ENCODE assay signal across 21 mouse cellular contexts in genomic region chr5:66191185-66191503, GRCm38 (mm10). TPM values are rescaled to one million over a fixed set of nuclear protein-coding genes. Genes with fewer than 3 reads are reported as not detected.
DNase-seq lines count a peak whose midpoint lies in the region; ATAC-seq and TF ChIP-seq lines count a peak whose summit lies in the region.
"Had no signal": no experiment of that assay in that cellular context is flagged by ENCODE, and none has a peak within 500 bp of the region (broad histone marks: within the 10 kb centered on the region; RNA-seq: fewer than 3 reads in every experiment).

No protein-coding gene starts in this region.

- TF ChIP-seq EP300 in stomach, postnatal 0 days (optimal IDR thresholded peaks at IDR 0.05), result no peak

- ATAC-seq in embryonic facial prominence, embryonic 14.5 days (ENCODE audit: low read depth), result peak; percentile 68; the same call in 1 of the 2 replicates
- ATAC-seq in stomach, embryonic 16.5 days (ENCODE audit: insufficient read depth, low FRiP score), result no peak
- no peak for ATAC-seq in stomach, postnatal 0 days (ENCODE audit: low FRiP score, low TSS enrichment)
- ATAC-seq: forebrain, embryonic 13.5 days; forebrain, embryonic 15.5 days; forebrain, postnatal 0 days had no signal

- H3K4me1 ChIP-seq in embryonic facial prominence, embryonic 14.5 days (ENCODE audit: control insufficient read depth, insufficient read depth, low read length), result no peaks in the 10 kb centered on the region
- 0 out of 2 replicates have a peak, but pooled peaks cover 4% of the 10 kb centered on the region for H3K4me1 ChIP-seq in embryonic facial prominence, embryonic 10.5 days
- H3K4me1 ChIP-seq in stomach, embryonic 16.5 days (ENCODE audit: control insufficient read depth, insufficient read depth, low read length), result peaks cover 3% of the 10 kb centered on the region; the same call in 1 of the 2 replicates
- no peaks in the 10 kb centered on the region for H3K4me1 ChIP-seq in stomach, postnatal 0 days (replicated peaks; ENCODE audit: control insufficient read depth, insufficient read depth)
- peaks cover 20% of the 10 kb centered on the region for H3K4me1 ChIP-seq in E14TG2a.4 (replicated peaks; ENCODE audit: low read depth, low read length)
- H3K4me1 ChIP-seq: forebrain, embryonic 13.5 days; forebrain, embryonic 15.5 days had no signal

- H3K9me3 ChIP-seq in embryonic facial prominence, embryonic 14.5 days (ENCODE audit: control insufficient read depth, low read length), result no peaks in the 10 kb centered on the region
- H3K9me3 ChIP-seq in embryonic facial prominence, embryonic 10.5 days, result no peaks in the 10 kb centered on the region
- no peaks in the 10 kb centered on the region for H3K9me3 ChIP-seq in stomach, embryonic 16.5 days (replicated peaks; ENCODE audit: control insufficient read depth, low read length)
- no peaks in the 10 kb centered on the region for H3K9me3 ChIP-seq in stomach, postnatal 0 days (ENCODE audit: control insufficient read depth, low read length)
- no peaks in the 10 kb centered on the region for H3K9me3 ChIP-seq in E14TG2a.4 (ENCODE audit: low read length)
- H3K9me3 ChIP-seq: embryonic facial prominence, embryonic 13.5 days; forebrain, embryonic 13.5 days; forebrain, embryonic 15.5 days had no signal

- H3K27ac ChIP-seq in embryonic facial prominence, embryonic 14.5 days (replicated peaks; ENCODE audit: low read depth, low read length), result no peak overlapping the region
- H3K27ac ChIP-seq in embryonic facial prominence, embryonic 10.5 days (replicated peaks), result no peak overlapping the region
- H3K27ac ChIP-seq in stomach, embryonic 16.5 days (ENCODE audit: low read length), result peak overlapping the region; percentile 0; the same call in 1 of the 2 replicates
- H3K27ac ChIP-seq in stomach, postnatal 0 days (replicated peaks), result no peak overlapping the region
- H3K27ac ChIP-seq: embryonic facial prominence, embryonic 13.5 days; forebrain, embryonic 13.5 days; forebrain, embryonic 15.5 days had no signal

- DNase-seq in embryonic facial prominence, embryonic 14.5 days (ENCODE audit: low spot score), result no peak
- DNase-seq in embryonic facial prominence, embryonic 10.5 days (ENCODE audit: low spot score), result no peak
- no peak for DNase-seq in stomach, postnatal 0 days (ENCODE audit: low spot score)
- no peak for DNase-seq in ovary, postnatal 10 days (ENCODE audit: low spot score)
- DNase-seq: adrenal gland, adult 2 months; adrenal gland, postnatal 10 days; adrenal gland, postnatal 25 days; B cell, adult 2 months; cerebellum, adult 11 months; cerebellum, adult 18-20 months; cerebellum, adult 8-10 months; cerebellum, adult 9-11 months; cerebellum, postnatal 14 days; cerebellum, postnatal 36 days; forebrain, postnatal 0 days had no signal

- H3K4me2 ChIP-seq in embryonic facial prominence, embryonic 14.5 days (ENCODE audit: low read depth, low read length), result no peak overlapping the region
- no peak overlapping the region for H3K4me2 ChIP-seq in stomach, embryonic 16.5 days (ENCODE audit: low read depth, low read length)
- no peak overlapping the region for H3K4me2 ChIP-seq in stomach, postnatal 0 days (replicated peaks; ENCODE audit: low read depth)
- H3K4me2 ChIP-seq: embryonic facial prominence, embryonic 13.5 days; forebrain, embryonic 13.5 days; forebrain, embryonic 15.5 days had no signal

- no peak overlapping the region for H3K9ac ChIP-seq in embryonic facial prominence, embryonic 14.5 days (ENCODE audit: low read depth, low read length)
- H3K9ac ChIP-seq in stomach, embryonic 16.5 days (ENCODE audit: low read length), result no peak overlapping the region
- no peak overlapping the region for H3K9ac ChIP-seq in stomach, postnatal 0 days (ENCODE audit: low read length)
- H3K9ac ChIP-seq: embryonic facial prominence, embryonic 13.5 days; forebrain, embryonic 13.5 days; forebrain, embryonic 15.5 days; forebrain, postnatal 0 days had no signal

- whole genome bisulfite sequencing in embryonic facial prominence, embryonic 14.5 days, result 76% methylated on average over 7 of the region's 7 CpGs
- 85% methylated on average over 7 of the region's 7 CpGs for WGBS in embryonic facial prominence, embryonic 10.5 days
- WGBS in stomach, embryonic 16.5 days, result 81% methylated on average over 7 of the region's 7 CpGs
- WGBS in stomach, postnatal 0 days, result 76% methylated on average over 7 of the region's 7 CpGs

- no peak overlapping the region for H3K4me3 ChIP-seq in embryonic facial prominence, embryonic 14.5 days (ENCODE audit: low read depth, low read length)
- no peak overlapping the region for H3K4me3 ChIP-seq in embryonic facial prominence, embryonic 10.5 days
- H3K4me3 ChIP-seq in stomach, embryonic 16.5 days (replicated peaks; ENCODE audit: low read length), result no peak overlapping the region
- no peak overlapping the region for H3K4me3 ChIP-seq in stomach, postnatal 0 days (ENCODE audit: low read depth, low read length)
- 0 out of 2 replicates have a peak overlapping the region, but pooled peaks have one; percentile 10 for H3K4me3 ChIP-seq in E14TG2a.4 (replicated peaks; ENCODE audit: low read length)
- H3K4me3 ChIP-seq: embryonic facial prominence, embryonic 13.5 days; forebrain, embryonic 13.5 days; forebrain, embryonic 15.5 days had no signal

- H3K36me3 ChIP-seq in embryonic facial prominence, embryonic 14.5 days (ENCODE audit: control insufficient read depth, insufficient read depth, low read length), result no peaks in the 10 kb centered on the region
- no peaks in the 10 kb centered on the region for H3K36me3 ChIP-seq in embryonic facial prominence, embryonic 10.5 days (replicated peaks)
- H3K36me3 ChIP-seq in stomach, embryonic 16.5 days (ENCODE audit: control insufficient read depth, insufficient read depth, low read length), result no peaks in the 10 kb centered on the region
- H3K36me3 ChIP-seq in stomach, postnatal 0 days (ENCODE audit: control insufficient read depth, insufficient read depth, low read length), result no peaks in the 10 kb centered on the region
- no peaks in the 10 kb centered on the region for H3K36me3 ChIP-seq in E14TG2a.4 (ENCODE audit: insufficient read depth, low read length)
- H3K36me3 ChIP-seq: embryonic facial prominence, embryonic 13.5 days; forebrain, embryonic 15.5 days had no signal

- TF ChIP-seq CTCF in stomach, postnatal 0 days (IDR thresholded peaks at IDR 0.05; ENCODE audit: low read depth), result no peak
- no peak for TF ChIP-seq CTCF in E14TG2a.4 (conservative IDR thresholded peaks at IDR 0.05; ENCODE audit: low read length)

- H3K27me3 ChIP-seq in embryonic facial prominence, embryonic 14.5 days (replicated peaks; ENCODE audit: control insufficient read depth, insufficient read depth, low read length), result no peaks in the 10 kb centered on the region
- H3K27me3 ChIP-seq in embryonic facial prominence, embryonic 10.5 days (replicated peaks; ENCODE audit: low read depth, poor library complexity, severe bottlenecking), result no peaks in the 10 kb centered on the region
- H3K27me3 ChIP-seq in stomach, embryonic 16.5 days (ENCODE audit: control insufficient read depth, insufficient read depth, low read length), result no peaks in the 10 kb centered on the region
- H3K27me3 ChIP-seq in stomach, postnatal 0 days (ENCODE audit: control insufficient read depth, insufficient read depth, low read length), result no peaks in the 10 kb centered on the region
- no peaks in the 10 kb centered on the region for H3K27me3 ChIP-seq in E14TG2a.4 (ENCODE audit: insufficient read depth, low read length)
- H3K27me3 ChIP-seq: CH12.LX; embryonic facial prominence, embryonic 13.5 days; forebrain, embryonic 13.5 days; forebrain, embryonic 15.5 days had no signal

RNA-seq across cellular contexts. Expression of gene Rbm47, which starts 18.2 kb away (rescaled TPM):
- 6.7 and 10.4 TPM in 2 replicates for polyA plus RNA-seq in embryonic facial prominence, embryonic 14.5 days (2014; fragmentation: Nextera tagmentation; extraction: Ambion mirVana)
- 3.2 and 4.4 TPM in 2 replicates for polyA plus RNA-seq in embryonic facial prominence, embryonic 10.5 days (2016; fragmentation: Nextera tagmentation; extraction: Ambion mirVana)
- polyA plus RNA-seq in stomach, embryonic 16.5 days (2015; fragmentation: Nextera tagmentation; extraction: Ambion mirVana), result 79.1 and 84.6 TPM in 2 replicates
- polyA plus RNA-seq in stomach, postnatal 0 days (2015; fragmentation: Nextera tagmentation; extraction: Ambion mirVana), result 70.7 and 73.2 TPM in 2 replicates
